Mouse (Mus musculus) megakaryocyte, embryonic 14.5 days (primary cell): Measurements from ENCODE around the gene Stk39.

ENCODE experiments used
- FLI1 ChIP-seq: IDR thresholded peaks from 2 replicates; pipeline ENCODE4 v1.6.1; 2012; ENCODE audit warnings: low read length, inconsistent platforms, mixed read lengths
- GATA1 ChIP-seq: IDR thresholded peaks from 3 replicates; pipeline ENCODE4 v1.6.1; 2012; ENCODE audit warnings: mixed read lengths, low read length, inconsistent platforms, borderline replicate concordance

DNA sequence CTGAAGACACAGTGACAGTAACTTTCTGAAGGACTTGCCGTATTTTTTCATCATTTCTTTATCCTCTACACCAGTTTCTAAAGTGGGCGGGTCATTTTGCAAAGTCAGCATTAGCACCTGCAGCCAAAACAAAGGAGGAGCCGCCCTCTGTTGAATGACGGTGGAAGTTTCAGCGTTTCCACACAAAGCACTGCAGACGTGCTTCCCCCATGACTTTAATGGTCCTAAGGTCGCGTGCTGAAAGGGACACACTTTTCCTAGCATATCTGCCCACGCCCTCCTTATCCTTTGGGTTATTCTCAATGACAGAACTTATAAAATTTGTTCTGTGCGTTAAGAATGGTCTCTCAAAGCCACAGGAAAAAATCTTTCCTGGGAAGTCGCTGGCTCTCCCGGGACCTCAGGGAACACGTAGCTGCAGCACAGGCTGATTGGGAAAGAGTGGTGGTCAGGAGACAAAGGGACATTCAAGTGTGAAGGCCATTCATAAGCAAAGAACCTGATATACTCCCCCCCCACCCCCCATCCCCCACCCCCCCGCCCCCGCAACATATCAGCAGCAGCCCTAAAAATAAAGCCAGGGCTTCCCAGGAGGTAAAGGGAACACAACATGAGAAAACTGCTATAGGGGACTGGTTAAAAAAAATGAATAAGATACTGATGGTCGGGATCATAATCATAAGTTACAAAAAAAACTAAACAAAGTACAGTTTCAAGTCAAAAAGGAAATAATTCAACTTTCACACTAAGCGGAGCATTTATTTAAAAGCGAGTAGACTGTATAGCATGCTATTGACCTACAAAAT lies 105.8 kb downstream of the Stk39 start:
- TF ChIP-seq FLI1 (no peak), GATA1 (no peak)
